Mouse (Mus musculus) embryonic facial prominence, embryonic 14.5 days (tissue): ENCODE measurements around the gene Ccdc97. TPM values are rescaled to one million over a fixed set of nuclear protein-coding genes. Genes with fewer than 3 reads are reported as not detected.
A peak's percentile ranks its signal among the peaks of the same experiment; 100 is the strongest.

ENCODE experiments used
- ATAC-seq: fragments of 200-750 bp; cut with Nextera tagmentation; 2 replicates; pipeline ENCODE4 v1.8.0; 2017; ENCODE audit warnings: low read depth, moderate number of reproducible peaks, moderate TSS enrichment
- DNase-seq: peaks from one replicate; pipeline ENCODE4 v3.0.0-alpha.2; 2015; ENCODE audit warnings: low spot score
- H3K27ac ChIP-seq: fragments of 300-500 bp; sonication (generic); replicated peaks from 2 replicates; pipeline ENCODE4 v1.5.1; 2014; ENCODE audit warnings: low read depth, mild to moderate bottlenecking, low read length, moderate library complexity
- H3K27me3 ChIP-seq: fragments of 300-500 bp; sonication (generic); replicated peaks from 2 replicates; pipeline ENCODE4 v1.6.1; 2014; ENCODE audit warnings: low read length; ENCODE audit not compliant: control insufficient read depth, insufficient read depth
- H3K36me3 ChIP-seq: fragments of 300-500 bp; sonication (generic); 2 replicates; pipeline ENCODE4 v1.6.1; 2014; ENCODE audit warnings: low read length, mixed read lengths; ENCODE audit not compliant: control insufficient read depth, insufficient read depth
- H3K4me1 ChIP-seq: fragments of 300-500 bp; sonication (generic); 2 replicates; pipeline ENCODE4 v1.6.1; 2014; ENCODE audit warnings: antibody characterized with exemption, low read length; ENCODE audit not compliant: control insufficient read depth, insufficient read depth
- H3K4me2 ChIP-seq: fragments of 300-500 bp; sonication (generic); 2 replicates; pipeline ENCODE4 v1.6.1; 2014; ENCODE audit warnings: low read depth, mild to moderate bottlenecking, low read length, moderate library complexity, mixed read lengths
- H3K4me3 ChIP-seq: fragments of 300-500 bp; sonication (generic); 2 replicates; pipeline ENCODE4 v1.5.1; 2014; ENCODE audit warnings: low read depth, mild to moderate bottlenecking, low read length
- H3K9ac ChIP-seq: fragments of 300-500 bp; sonication (generic); 2 replicates; pipeline ENCODE4 v1.6.1; 2014; ENCODE audit warnings: low read depth, mild to moderate bottlenecking, low read length, moderate library complexity, mixed read lengths
- H3K9me3 ChIP-seq: fragments of 300-500 bp; sonication (generic); 2 replicates; pipeline ENCODE4 v1.6.1; 2016; ENCODE audit warnings: low read length; ENCODE audit not compliant: control insufficient read depth
- WGBS: fragments of 180-500 bp; shearing (Covaris S2); extraction: QIAGEN DNeasy Blood & Tissue Kit; methylation state at CpG from one replicate; pipeline ENCODE4 v1.1.7; 2014; 5-methylcytosine and 5-hydroxymethylcytosine counted together
- polyA plus RNA-seq: library from polyadenylated mRNA; unstranded; fragments of >200 nt; fragmentation: Nextera tagmentation; extraction: Ambion mirVana; gene quantifications from 2 replicates; pipeline ENCODE4 v1.2.1, GENCODE M21; 2014

Gene Ccdc97
- polyA plus RNA-seq, 1 experiment from 2014 or later, result 28.0 TPM

- Histone ChIP-seq H3K4me3 (no peak overlapping the region), H3K27ac (peak overlapping the region; percentile 68), H3K9me3 (no peaks in the 10 kb centered on the region), H3K9ac (peak overlapping the region; percentile 34), H3K4me2 (no peak overlapping the region), H3K4me1 (peaks cover 28% of the 10 kb centered on the region), H3K36me3 (peaks cover 8% of the 10 kb centered on the region), H3K27me3 (0 out of 2 replicates have a peak, but pooled peaks cover 5% of the 10 kb centered on the region)
- ATAC-seq (peak; percentile 3; the same call in 1 of the 2 replicates), DNase-seq (no peak)
- 31% methylated on average over 15 of the region's 15 CpGs for WGBS
Measured at GRCm38 (mm10) chr7:25707581-25708292, 11.2 kb downstream of the Ccdc97 start.

DNA sequence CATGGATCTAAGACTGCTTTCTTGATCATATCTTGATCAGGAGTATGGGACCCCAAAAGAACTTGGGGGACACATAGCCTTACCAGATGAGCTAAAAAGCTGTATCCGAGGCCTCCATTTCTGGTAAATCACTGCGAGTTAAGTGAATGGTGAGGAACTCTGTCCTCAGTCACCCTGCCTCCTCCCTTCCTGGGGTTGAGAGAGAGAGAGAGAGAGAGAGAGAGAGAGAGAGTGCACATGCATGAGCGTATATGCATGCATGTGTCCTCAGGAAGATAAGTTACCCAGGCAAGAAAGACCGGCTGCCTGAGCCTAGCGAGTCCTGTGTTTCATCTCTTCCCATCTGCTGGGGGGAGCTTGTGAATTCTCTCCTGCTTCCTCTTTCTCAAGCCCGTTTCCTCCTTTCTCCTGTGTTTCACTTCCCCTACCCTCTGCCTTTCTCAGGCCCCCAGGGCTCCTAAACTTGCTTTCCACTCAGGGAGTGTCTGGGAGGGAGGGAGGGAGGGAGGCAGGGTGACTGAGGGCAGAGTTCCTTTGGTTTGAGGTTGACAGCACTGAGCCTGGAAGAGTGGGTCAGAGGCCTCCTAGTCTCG is 12.2 kb downstream of the Ccdc97 start:
- Histone ChIP-seq H3K4me1 (peaks cover 22% of the 10 kb centered on the region), H3K36me3 (0 out of 2 replicates have a peak, but pooled peaks cover 1% of the 10 kb centered on the region), H3K27ac (0 out of 2 replicates have a peak overlapping the region, but pooled peaks have one; percentile 28), H3K9me3 (peaks cover 5% of the 10 kb centered on the region; the same call in 1 of the 2 replicates), H3K4me3 (no peak overlapping the region), H3K27me3 (0 out of 2 replicates have a peak, but pooled peaks cover 5% of the 10 kb centered on the region), H3K4me2 (no peak overlapping the region), H3K9ac (no peak overlapping the region)
- 41% methylated on average over 6 of the region's 7 CpGs for WGBS
- ATAC-seq (no peak), DNase-seq (no peak)

GRCm38 (mm10) chr7:25705801-25706251 is 13.1 kb downstream of the Ccdc97 start:
- ATAC-seq (no peak), DNase-seq (no peak)
- Histone ChIP-seq H3K36me3 (0 out of 2 replicates have a peak, but pooled peaks cover 10% of the 10 kb centered on the region), H3K4me3 (no peak overlapping the region), H3K27me3 (0 out of 2 replicates have a peak, but pooled peaks cover 5% of the 10 kb centered on the region), H3K4me2 (no peak overlapping the region), H3K27ac (no peak overlapping the region), H3K9me3 (peaks cover 5% of the 10 kb centered on the region; the same call in 1 of the 2 replicates), H3K4me1 (peaks cover 13% of the 10 kb centered on the region), H3K9ac (no peak overlapping the region)
- WGBS, result 62% methylated on average over 6 of the region's 6 CpGs

- peaks cover 3% of the 10 kb centered on the region; the same call in 1 of the 2 replicates for H3K4me1 ChIP-seq
- 0 out of 2 replicates have a peak, but pooled peaks cover 11% of the 10 kb centered on the region for H3K36me3 ChIP-seq
- WGBS, result 6% methylated on average over 19 of the region's 37 CpGs
- no peak for ATAC-seq
- no peak overlapping the region for H3K27ac ChIP-seq
- H3K27me3 ChIP-seq, result 0 out of 2 replicates have a peak, but pooled peaks cover 5% of the 10 kb centered on the region
- no peak for DNase-seq
- peak overlapping the region; percentile 16; the same call in 1 of the 2 replicates for H3K4me3 ChIP-seq
- peak overlapping the region; percentile 44 for H3K4me2 ChIP-seq
- H3K9ac ChIP-seq, result no peak overlapping the region
- peaks cover 5% of the 10 kb centered on the region; the same call in 1 of the 2 replicates for H3K9me3 ChIP-seq
Measured at GRCm38 (mm10) chr7:25704716-25705364, 14.0 kb downstream of the Ccdc97 start.

DNA sequence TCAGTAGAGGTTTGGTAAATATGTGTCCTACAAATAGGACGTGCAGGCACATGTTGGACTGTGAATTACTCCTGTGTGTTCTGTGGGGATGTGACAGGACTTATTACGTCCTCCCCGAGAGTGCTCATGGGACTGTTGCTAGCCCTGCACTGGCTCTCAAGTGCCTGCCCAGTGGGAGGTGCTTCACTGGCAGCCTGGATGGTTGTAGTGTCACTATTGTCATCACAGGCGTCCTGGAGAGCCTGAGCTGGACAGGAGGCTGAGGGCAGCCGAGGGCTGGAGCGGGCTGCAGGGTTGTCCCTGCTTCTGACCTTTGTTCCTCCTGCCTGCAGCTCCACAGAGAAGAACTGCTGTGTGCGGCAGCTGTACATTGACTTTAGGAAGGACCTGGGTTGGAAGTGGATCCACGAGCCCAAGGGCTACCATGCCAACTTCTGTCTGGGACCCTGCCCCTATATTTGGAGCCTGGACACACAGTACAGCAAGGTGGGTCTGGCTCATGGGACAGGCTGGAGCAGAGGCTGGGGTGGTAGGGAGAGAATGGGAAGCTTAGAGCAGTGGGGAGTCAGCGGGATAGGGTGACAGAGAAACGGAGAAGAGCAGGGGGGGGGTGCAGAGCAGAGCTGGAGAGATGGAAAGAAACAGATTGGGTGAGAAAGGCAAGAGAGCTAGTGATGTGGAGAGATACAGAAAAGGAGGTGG is 14.9 kb downstream of the Ccdc97 start:
- no peak overlapping the region for H3K4me3 ChIP-seq
- no peak overlapping the region for H3K9ac ChIP-seq
- peaks cover 5% of the 10 kb centered on the region; the same call in 1 of the 2 replicates for H3K9me3 ChIP-seq
- DNase-seq (no peak), ATAC-seq (no peak; the same call in 1 of the 2 replicates)
- H3K4me2 ChIP-seq, result no peak overlapping the region
- WGBS, result 30% methylated on average over 10 of the region's 10 CpGs
- 0 out of 2 replicates have a peak, but pooled peaks cover 11% of the 10 kb centered on the region for H3K36me3 ChIP-seq
- no peak overlapping the region for H3K27ac ChIP-seq
- H3K4me1 ChIP-seq, result 0 out of 2 replicates have a peak, but pooled peaks cover 3% of the 10 kb centered on the region
- 0 out of 2 replicates have a peak, but pooled peaks cover 5% of the 10 kb centered on the region for H3K27me3 ChIP-seq

DNA sequence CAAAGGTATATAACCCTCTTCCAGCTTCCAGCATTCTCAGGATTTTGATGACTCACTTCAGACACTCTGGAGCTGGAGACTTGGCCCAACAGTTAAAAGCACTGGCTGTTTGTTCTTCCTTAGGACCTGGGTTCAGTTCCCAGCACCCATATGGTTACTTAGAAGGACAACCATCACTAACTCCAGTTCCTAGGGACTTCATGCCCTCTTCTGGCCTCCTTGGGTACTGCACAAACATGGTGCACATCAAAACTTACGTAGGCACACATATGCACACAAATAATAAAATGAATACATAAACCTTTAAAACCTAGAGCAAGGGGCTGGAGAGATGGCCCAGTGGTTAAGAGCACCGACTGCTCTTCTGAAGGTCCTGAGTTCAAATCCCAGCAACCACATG is 16.5 kb downstream of the Ccdc97 start:
- peaks cover 5% of the 10 kb centered on the region; the same call in 1 of the 2 replicates for H3K9me3 ChIP-seq
- 88% methylated on average over 2 of the region's 2 CpGs for WGBS
- 0 out of 2 replicates have a peak, but pooled peaks cover 3% of the 10 kb centered on the region for H3K4me1 ChIP-seq
- H3K27ac ChIP-seq, result no peak overlapping the region
- H3K36me3 ChIP-seq, result 0 out of 2 replicates have a peak, but pooled peaks cover 11% of the 10 kb centered on the region
- H3K9ac ChIP-seq, result no peak overlapping the region
- DNase-seq (no peak), ATAC-seq (no peak)
- H3K27me3 ChIP-seq, result 0 out of 2 replicates have a peak, but pooled peaks cover 5% of the 10 kb centered on the region
- no peak overlapping the region for H3K4me2 ChIP-seq
- no peak overlapping the region for H3K4me3 ChIP-seq

DNA sequence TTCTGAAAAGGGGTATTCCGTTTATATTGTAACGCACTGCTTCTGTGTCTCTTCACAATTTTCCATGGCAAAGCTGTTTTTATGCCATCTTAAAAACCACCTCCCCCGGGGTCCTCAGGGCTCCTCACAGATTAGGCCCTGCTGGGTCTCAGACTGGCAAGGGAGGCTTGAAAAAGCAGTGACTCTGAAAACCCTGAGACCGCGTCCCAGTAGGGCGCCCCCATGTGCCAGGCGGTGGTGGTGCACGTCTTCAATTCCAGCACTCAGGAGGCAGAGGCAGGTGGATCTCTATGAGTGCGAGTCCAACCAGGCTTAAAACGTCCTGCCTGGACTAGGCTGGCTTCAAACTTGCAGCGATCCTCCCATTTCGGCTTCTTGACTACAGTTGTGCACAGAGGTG is 18.2 kb downstream of the Ccdc97 start:
- H3K27ac ChIP-seq, result no peak overlapping the region
- no peak for DNase-seq
- H3K4me1 ChIP-seq, result 0 out of 2 replicates have a peak, but pooled peaks cover 3% of the 10 kb centered on the region
- H3K9me3 ChIP-seq, result peaks cover 5% of the 10 kb centered on the region; the same call in 1 of the 2 replicates
- no peak for ATAC-seq
- H3K4me3 ChIP-seq, result no peak overlapping the region
- no peak overlapping the region for H3K4me2 ChIP-seq
- 0 out of 2 replicates have a peak, but pooled peaks cover 11% of the 10 kb centered on the region for H3K36me3 ChIP-seq
- H3K27me3 ChIP-seq, result 0 out of 2 replicates have a peak, but pooled peaks cover 5% of the 10 kb centered on the region
- 74% methylated on average over 12 of the region's 12 CpGs for WGBS
- H3K9ac ChIP-seq, result no peak overlapping the region
